Mouse (Mus musculus) E14TG2a.4 (cell line): ENCODE data around the gene Ttc13.

ENCODE experiments used
- CTCF ChIP-seq: conservative IDR thresholded peaks from 2 replicates; pipeline ENCODE4 v1.5.1; 2014; ENCODE audit warnings: low read length
- NANOG ChIP-seq: IDR thresholded peaks from 2 replicates; pipeline ENCODE4 v1.6.1; 2014; ENCODE audit warnings: borderline replicate concordance, low read length, mixed read lengths

DNA sequence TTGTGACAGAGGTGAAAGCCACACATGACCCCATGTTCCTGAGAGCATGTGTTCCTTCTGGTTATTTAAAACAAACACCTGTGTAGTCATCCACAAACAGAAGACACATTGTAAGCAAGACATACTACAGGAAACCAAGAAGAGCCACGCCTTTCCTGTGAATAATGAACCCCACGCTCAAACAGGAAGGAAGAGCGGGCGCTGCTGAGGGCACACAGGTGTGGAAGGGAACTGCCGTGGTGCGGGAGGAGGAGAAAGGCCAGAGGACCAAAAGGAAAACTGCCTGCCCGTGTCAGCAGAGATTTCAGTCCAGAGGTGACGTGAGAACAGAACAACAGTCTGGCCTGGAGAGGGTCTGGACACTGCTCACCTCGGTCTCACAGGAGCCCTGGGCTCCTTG lies 20.8 kb downstream of the Ttc13 start:
- TF ChIP-seq CTCF (no peak), NANOG (no peak)
